Mouse (Mus musculus) urinary bladder, adult 18-20 months (tissue): Measurements from ENCODE around the gene Tnfaip2.
A peak's percentile ranks its signal among the peaks of the same experiment; 100 is the strongest.

Source experiments
- DNase-seq, 2 experiments: peaks; one replicate each; pipeline ENCODE4 v3.0.0; 2022; ENCODE audit warnings: low spot score in 2 of 2, mixed read lengths in 2 of 2

Gene Tnfaip2

DNA sequence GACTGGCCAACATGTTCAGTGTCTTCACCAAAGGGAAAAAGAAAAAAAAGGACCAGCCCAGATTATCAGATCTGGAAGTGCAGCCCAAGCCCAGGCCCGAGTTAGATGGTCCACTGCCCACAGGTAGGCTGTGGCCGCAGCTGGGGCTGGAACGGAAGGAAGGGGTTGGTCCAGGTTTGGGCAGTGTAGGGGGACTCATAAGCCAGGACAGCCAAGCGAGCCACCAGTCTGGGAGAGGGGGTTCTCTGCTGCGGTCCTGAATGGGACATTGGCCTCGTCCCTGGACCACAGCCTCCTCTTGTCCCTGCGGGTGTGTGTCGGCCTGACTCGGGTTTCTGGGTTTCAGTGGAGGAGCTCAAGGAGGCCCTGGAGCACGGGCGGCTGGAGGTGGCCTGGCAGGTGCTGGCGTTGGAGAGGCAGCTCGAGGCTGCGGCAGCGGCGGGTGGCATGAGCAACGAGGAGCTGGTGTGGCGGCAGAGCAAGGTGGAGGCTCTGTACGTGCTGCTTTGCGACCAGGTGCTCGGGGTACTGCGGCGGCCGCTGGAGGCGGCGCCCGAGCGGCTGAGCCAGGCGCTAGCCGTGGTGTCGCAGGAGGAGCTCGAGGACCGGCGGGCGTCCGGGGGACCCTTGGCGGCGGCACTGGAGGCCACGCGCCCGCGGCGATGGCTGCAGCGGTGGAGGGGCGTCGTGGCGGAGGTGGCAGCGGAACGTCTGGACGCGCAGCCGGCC, 3.1 kb downstream of the Tnfaip2 start:
- no peak for DNase-seq

DNA sequence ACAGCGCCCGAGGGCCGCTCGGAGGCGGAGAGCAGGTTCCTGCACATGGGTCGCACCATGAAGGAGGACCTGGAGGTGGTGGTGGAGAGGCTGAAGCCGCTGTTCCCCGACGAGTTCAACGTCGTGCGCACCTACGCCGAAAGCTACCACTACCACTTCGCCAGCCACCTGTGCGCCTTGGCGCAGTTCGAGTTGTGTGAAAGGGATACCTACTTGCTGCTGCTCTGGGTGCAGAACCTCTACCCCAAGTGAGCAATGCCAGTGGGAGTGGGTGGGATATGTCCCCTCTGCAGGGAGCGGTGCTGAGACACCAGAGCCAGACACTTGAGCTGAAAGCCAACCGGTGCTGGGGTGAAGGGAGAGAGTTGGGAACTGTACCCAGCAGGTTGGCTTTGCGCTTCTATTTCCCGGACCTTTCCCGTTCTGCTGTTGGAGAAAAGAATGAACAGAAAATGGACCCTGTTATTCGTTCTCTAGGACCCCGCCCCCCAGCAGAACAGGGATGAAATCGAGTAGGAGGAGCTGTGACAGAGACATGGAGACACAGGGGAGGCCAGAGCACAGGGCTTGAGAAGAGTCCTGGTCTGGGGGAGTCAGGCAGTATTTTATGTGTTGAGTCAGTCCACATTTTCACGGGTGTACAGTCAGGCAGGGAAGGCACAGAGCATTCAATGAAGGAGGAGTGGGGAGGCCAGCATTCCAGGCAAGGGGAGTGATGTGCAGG, 3.8 kb downstream of the Tnfaip2 start:
- no peak for DNase-seq

DNA sequence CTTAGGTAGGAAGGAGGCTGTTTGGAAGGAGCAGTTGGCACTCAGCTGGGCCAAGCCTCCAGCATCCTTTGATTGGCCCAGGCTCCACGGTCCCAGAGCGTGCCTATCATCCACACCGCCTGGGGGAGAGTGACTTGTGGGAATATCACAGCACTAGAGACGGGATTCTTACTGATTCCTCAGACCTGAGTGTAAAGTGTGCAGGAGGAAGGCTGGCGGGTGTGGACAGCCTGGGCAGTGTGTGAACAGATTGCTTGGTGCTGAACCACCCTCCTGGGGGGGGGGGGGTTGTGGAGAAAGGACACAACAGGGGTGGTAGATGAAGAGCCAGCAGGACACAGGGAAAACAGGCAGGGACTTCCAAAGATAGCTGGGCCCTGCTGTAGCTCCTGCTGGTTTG, 4.5 kb downstream of the Tnfaip2 start:
- DNase-seq, result no peak

DNA sequence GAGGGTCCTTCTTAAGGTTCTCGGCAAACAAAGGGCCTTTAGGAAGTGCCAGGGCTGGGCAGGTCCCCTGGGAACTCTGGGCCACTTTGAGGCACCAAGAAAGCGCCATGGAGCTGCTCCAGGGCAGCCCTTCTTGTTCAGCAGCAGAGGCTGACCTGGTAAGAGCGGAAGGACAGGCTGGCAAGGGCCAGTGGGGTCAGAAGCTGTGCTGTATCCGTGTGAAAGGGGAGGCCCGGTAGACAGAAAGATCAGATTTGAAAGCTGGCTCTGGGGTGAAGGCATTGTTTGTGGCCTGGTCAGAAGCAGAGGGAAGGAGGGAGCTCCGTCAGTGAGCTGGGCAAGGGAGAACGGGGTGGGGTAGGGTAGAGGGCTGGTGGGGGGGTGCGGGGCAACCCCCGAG, 5.1 kb downstream of the Tnfaip2 start:
- DNase-seq, result peak in 1 of 2 experiments; percentile 56

DNA sequence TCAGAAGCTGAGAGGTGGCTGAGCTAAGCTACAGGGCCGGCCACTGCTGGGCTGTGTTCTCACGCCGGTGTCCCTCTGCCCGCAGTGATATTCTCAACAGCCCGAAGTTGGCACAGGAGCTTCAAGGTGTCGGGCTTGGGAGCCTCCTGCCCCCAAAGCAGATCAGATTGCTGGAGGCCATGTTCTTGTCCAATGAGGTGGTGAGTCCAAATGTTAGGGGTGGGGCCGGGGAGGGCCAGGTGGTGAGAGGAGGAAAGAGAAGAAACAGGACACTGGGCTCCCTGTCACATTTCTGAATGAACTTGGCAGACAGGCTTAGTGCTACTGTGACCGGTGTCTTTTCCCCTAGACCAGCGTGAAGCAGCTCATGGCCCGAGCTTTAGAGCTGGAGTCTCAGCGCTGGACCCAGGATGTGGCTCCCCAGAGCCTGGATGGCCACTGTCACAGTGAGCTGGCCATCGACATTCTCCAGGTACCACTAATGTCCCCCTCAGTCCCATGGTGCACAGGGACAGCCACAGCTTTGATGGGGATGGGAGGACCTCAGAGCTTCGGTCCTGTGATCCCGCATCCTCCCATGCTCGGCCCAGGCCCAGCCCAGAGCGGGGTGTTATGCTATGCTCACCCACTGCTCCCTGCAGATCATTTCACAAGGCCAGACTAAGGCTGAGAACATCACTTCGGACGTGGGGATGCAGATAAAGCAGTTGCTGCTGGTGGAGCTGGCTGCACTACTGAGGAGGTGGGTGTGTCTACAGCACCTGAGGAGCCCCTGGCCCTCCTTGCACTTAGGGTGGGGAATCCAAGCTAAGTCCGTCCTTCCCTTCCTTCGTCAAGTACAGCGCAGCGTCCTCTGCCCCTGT, 5.9 kb downstream of the Tnfaip2 start:
- DNase-seq, result no peak

DNA sequence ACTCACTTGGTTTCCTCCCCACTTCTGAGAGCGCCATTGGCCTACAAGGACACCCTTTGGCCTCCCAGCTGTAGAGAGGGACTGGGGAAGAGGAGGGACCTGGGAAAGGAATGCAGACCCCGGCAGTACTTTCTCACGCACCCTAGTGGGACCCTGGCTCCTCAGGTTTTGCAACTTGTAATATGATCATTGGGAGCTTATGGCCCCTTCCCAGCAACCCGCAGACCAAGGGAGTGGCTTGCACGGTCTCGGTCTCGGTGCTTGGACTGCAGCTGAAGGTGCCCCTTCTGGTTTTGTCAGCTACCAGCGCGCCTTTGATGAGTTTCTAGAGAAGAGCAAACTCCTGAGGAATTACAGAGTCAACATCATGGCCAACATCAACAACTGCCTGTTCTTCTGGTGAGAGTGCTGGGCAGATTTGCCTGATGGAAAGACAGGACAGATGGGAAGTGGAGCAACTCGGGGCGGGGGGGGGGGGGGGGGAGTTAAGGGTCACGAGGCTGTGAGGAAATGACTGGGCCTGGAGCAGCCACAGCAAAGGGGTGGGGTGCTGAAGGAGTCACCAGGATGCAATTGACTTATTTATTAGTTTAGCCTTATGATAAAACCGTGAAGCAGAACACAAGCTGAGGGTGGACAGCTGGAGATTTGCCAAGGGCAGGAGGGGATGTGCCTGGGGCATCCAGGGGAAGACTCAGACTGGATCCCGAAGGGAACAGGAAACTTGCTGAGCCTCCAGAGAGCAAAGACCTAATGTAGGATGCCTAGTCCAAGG, 6.8 kb downstream of the Tnfaip2 start:
- DNase-seq, result peak in 1 of 2 experiments; percentile 61

DNA sequence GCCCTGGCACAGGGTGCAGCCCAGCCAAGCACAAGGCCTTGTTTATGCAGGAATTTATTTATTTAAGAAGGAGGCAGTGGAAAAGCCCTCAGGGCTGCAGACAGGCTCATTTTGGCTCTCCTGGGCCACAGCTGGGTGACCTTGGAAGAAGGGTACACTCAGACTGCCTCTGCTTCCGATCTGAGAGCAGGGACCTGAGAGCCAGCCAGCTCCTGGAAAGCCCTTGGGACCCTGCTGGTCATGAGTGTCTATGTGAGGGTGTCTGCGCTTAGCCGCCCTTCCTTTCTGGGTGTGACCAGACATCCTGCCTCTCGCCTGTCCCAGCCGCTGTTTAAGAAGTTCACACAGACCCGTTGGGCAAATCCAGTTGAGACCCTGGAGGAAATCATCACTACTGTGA, 8.1 kb downstream of the Tnfaip2 start:
- no peak for DNase-seq

DNA sequence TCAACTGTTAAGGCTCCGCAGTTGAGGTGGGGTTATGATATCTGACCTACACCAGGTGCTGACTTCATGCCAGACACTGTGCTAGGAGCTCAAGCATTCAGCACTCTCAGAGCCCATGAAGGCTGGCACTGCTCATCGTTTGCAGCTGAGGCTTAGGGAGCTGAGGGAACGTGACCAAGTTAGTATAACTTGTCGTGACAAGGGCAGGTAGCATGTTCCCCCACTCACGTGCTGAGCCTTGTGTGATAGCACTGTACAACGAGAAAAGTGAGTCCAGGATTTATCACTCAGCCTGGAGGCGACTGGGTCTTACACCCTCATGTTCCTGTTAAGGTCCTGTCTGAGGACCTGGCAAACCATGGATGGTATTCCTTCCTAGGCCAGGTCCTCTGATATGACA, 9.3 kb downstream of the Tnfaip2 start:
- DNase-seq, result no peak

DNA sequence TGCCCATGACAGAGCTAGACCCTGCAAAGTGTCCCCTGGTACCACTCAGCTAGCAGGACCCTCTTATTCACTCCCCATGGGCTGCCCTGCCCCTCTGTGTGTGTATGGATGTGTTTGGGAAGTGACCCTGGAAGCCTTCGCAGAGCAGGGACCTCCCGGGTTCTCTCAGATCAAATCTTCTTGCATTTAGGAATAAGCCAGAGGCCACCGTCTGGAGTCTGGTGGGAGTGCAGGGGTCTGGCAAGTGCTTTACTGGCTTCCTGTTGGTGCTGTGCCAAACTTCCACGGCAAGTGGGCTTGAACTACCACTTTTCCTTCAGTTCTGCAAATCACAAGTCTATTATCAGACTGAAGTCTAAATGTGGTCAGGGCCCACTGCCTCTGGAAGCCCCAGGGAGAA, 11.8 kb downstream of the Tnfaip2 start:
- DNase-seq, result no peak

DNA sequence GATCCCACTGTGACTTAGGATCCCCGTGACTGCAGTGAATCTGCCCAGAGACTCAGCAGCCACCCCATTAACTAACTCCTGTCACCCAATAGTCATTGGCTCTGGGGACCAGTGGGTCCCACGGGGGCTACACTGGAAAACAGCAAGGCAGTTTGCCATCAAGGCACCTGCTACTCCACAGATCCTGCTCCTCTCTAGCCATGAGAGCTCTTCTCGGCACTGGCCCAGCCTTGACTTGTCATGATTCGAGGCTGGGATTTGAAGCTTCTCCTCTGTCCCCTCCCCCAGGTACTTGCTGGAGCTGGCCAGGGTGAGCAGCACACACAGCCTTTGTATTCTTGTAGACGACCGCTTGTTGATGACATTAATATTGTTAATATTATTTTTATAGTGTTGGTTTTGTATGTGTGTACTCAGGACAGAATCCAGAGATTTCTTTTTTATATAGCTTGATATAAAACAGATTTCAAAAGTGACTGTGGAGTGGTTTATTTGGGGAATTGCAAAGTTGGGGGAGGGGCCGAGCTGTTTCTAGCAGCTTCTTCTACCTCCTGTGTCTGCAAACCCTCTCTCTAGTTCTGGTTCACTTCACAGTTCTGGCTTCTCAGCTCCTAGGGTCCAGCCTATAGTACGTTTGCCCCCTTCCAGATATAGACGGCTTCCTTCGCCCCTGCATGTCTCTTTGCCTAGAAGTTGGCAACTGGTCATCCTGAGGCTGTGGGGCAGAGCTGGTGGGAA, 12.4 kb downstream of the Tnfaip2 start:
- DNase-seq, result no peak

DNA sequence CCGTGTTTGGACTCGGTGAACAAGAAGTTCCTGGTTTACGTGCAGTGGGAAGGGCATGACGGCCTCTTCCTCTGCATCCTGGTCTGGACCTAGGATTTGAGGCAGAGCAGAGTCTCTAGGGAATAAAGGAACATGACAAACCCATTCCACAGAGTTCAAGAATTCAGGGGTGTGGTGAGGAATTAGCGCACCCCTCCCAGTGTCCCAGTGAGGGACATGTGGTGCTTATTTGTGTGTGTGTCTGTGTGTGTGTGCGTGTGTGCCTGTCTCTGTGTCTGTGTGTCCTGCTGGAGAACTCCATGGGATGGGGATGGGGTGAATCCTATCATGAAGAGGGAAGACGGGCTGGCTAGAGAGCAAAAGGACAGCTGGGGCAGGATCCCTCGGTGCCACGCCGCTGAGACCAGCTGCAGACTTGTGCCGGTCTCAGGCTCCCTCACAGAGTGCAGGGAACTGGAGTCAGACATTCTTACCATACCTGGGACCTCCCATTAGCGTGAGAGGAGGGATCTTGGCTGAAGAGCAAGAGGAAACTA, 13.1 kb downstream of the Tnfaip2 start:
- DNase-seq, result no peak

DNA sequence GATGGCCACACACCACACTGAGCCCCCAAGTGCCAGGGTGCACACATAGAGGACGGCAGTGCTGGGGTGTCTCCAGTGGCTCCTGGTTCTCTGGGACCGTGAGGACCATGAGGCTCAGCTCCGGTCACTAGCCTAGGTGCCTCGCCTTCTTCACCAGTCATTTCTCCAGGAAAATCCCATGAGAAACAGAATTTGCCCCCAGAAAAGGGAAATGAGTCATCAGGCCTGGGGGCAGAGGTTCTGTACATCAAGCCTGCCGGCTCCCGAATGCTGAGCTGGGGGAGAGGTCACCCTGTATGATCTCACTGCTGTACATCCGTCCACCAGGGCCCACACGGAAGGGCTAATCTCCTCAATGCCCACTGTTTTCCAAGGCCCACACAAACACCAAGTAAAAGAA, 13.6 kb downstream of the Tnfaip2 start:
- DNase-seq, result no peak

DNA sequence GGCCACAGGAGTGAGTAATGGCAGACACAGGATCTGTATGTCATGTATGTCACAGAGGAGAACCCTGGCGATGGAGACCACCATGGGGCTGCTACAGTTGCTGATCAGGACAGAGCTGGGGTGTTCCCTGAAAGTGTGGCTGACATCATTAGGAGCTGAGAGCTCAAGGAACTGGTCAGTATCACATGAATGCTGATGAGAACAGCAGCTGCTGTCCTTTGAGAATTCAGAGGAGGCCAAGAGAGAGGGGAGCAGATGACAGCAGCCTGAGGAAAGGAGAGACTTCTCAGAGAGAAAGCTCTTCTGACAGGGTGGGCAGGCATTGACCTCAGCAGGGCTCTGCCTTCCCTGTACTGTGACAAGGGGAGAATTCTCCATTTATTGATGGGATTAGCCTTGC, 15.5 kb downstream of the Tnfaip2 start:
- no peak for DNase-seq

DNA sequence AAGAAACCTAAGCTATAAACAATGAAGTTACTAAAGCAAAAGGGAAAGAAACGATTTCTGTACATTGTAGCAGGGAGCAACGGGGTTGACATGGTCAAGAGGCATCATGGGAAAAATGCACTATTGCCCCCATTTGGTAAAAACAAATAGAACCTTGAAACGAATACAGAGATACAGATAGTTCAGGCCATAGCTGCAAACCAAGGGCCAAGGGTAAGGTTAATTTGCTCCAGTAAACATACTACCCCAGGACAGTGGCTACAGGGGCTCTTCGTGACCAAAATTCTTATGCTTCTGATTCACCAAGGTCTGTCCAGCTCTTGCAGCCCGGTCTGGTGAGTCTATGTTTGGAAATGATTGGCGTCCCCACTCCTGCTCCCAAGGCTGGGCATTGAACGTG, 21.3 kb downstream of the Tnfaip2 start:
- DNase-seq, result no peak

DNA sequence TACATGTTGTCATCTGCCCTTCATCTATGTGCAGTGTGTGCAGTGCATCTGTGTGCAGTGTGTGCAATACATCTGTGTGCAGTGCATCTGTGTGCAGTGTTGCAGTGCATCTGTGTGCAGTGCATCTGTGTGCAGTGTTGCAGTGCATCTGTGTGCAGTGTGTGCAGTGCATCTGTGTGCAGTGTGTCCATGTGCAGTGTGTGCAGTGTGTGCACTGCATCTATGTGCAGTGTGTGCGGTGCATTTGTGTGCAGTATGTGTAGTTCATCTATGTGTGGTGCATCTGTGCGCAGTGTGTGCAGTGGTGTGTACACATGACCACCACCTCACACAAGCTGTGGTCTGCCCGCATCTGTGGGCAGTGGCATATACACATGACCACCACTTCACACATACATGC, 24.1 kb downstream of the Tnfaip2 start:
- DNase-seq, result no peak

DNA sequence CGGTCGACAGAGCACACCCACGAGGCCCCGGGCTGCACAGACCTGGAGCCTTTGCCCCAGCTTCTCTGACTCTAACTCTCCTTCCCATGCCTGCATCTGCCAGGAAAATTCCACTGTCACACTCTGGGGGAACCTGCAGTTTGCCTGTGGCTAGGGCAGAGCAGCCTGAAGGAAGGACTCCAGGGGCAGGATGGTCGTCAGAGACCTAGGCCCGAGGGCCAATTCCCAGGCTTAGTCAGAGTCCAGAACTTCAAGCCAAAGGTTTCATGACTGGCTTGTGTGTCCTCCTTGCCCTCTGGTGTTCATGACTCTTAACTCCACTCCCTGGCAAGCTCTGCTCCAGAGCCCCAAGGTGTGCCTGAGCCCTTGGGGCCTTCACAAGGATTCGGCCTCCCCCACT, 25.9 kb downstream of the Tnfaip2 start:
- DNase-seq, result no peak

DNA sequence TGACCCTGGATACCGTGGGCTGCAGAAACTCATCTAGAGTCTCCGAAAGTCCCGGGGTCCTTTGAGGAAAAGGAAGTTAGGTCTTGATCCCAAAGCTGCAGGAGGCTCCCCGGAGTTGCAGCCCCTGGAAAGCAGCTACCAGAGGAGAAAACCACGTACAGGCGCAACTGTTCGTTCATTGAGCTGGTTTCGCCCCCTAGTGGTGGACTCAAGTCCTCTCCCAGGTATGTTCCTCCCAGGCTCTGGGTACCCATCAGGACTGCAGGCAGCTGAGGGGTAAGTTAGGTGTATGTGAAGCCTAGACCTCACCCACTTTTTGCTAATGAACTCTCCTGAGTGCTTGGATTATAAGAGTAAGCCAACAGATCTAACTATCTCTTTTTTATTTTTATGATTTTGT, 27.2 kb downstream of the Tnfaip2 start:
- DNase-seq, result no peak

DNA sequence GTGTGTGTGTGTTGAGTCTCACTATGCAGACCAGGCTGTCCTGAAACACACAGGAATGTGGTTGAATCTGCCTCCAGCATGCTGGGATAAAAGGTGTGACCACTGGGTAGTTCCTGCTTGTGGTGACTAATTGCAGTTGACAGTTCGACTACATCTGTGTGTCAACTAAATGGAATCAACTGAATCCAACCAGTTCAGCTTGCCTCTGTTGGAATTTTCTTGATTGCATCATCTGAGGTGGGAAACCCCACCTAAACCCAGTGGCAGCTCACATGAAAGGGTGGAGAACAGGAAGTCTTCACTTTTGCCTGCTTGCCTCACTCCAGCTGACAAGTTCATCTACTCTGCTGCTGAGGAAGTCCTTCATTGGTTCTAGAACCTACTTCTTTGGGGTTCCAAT, 28.9 kb downstream of the Tnfaip2 start:
- DNase-seq, result no peak

DNA sequence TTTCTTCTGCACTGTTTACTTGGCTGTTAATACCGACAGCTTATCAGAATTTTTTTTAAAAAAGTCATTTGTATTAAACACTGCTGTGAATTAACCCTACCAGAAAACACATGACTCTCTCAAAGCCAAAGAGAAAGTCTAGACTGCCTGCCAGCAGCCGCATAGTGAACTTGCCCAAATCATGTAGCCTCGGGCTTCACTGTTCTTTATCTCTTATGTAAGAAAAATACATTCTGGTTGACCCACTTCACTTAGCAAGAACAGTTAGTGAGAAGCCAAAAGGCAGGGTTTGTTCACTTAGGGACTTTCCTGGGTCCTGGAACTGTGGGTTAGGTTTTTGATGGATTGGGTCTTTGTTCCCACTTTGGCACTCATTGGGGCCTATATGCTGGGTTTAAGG, 29.5 kb downstream of the Tnfaip2 start:
- DNase-seq, result no peak

DNA sequence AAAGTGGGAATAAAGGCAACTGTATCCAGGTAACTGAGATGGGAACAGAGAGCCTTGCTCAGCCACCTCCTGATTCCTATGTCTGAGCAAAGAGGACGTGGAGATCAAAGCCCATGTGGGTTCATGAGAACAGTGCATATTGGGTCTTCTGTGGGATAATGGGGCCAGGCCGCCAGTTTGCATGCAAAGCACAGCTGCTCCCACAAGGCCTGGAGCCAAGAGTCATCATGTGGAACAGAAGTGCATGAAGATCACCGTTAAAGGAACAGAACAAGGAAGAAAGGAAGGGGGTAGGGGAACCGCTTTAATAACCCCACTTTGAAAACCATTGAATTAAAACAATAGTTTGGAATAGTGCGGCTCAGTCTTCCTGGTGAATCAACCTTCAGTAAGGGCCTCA, 30.6 kb downstream of the Tnfaip2 start:
- no peak for DNase-seq

DNA sequence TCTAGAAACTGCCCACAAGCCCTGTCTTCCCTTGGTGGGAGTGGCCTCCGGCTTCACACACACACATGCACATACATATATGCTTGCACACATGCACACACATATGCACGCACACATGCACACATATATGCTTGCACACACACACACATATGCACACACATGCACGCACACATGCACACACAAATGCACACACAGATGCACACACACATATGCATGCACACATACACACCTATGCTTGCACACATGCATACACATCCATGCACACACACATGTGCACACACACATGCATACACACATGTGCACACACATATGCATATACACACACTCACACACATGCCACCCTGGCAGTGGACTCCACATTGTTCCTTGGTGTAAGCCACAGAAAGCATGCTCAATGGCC, 32.1 kb downstream of the Tnfaip2 start:
- DNase-seq, result no peak
